Mouse (Mus musculus): Measurements from ENCODE around the gene Snupn. TPM values are rescaled to one million over a fixed set of nuclear protein-coding genes. Genes with fewer than 3 reads are reported as not detected.

The Snupn gene
- polyA plus RNA-seq, 1 experiment from 2014 or later: 7.9 TPM

DNA sequence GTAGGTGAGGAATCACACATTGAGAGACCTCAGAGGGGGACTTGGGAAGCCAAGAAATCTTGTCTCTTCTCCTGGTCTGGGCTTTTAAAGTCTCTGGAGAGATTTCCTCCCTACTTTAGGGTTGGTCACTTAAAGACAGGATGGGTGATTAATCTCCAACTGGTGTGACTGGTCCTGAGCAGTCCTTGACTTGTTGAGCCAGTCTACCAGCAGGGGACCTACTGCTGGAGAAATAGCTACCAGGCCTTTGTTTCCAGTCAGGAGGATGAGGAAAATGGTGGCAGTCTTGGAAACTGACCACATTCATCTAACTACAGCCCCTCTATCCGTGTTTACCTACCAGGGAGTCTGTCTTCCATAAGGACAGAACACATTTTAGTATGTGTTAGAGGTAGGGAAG is 61.7 kb downstream of the Snupn start:
- Histone ChIP-seq H3K36me3 (ENCODE audit: inconsistent target) (no peaks in the 10 kb centered on the region), H3K79me2 (ENCODE audit: inconsistent target) (peaks cover 24% of the 10 kb centered on the region; the same call in 1 of the 2 replicates), H3K27ac (no peak overlapping the region), H3K4me3 (ENCODE audit: inconsistent target) (no peak overlapping the region)
- 89% methylated on average over 1 of the region's 1 CpGs for WGBS (ENCODE audit: missing documents)

GRCm38 (mm10) chr9:57012895-57013294 is 62.2 kb downstream of the Snupn start:
- H3K36me3 ChIP-seq (ENCODE audit: inconsistent target): no peaks in the 10 kb centered on the region
- 92% methylated on average over 4 of the region's 4 CpGs for WGBS (ENCODE audit: missing documents)
- H3K79me2 ChIP-seq (ENCODE audit: inconsistent target): peaks cover 22% of the 10 kb centered on the region; the same call in 1 of the 2 replicates
- H3K27ac ChIP-seq: no peak overlapping the region
- no peak overlapping the region for H3K4me3 ChIP-seq (ENCODE audit: inconsistent target)

- peaks cover 17% of the 10 kb centered on the region; the same call in 1 of the 2 replicates for H3K79me2 ChIP-seq (ENCODE audit: inconsistent target)
- 100% methylated on average over 1 of the region's 1 CpGs for WGBS (ENCODE audit: missing documents)
Observed at GRCm38 (mm10) chr9:57013756-57014155, 63.1 kb downstream of the Snupn start.

GRCm38 (mm10) chr9:57014766-57015165 is 64.1 kb downstream of the Snupn start:
- Histone ChIP-seq H3K36me3 (ENCODE audit: inconsistent target) (no peaks in the 10 kb centered on the region), H3K27ac (no peak overlapping the region), H3K79me2 (ENCODE audit: inconsistent target) (peaks cover 7% of the 10 kb centered on the region; the same call in 1 of the 2 replicates), H3K4me3 (ENCODE audit: inconsistent target) (no peak overlapping the region)
- 100% methylated on average over 1 of the region's 1 CpGs for WGBS (ENCODE audit: missing documents)

More at GRCm38 (mm10) chr9:57013756-57014155, 63.1 kb downstream of the Snupn start:
- Histone ChIP-seq H3K36me3 (ENCODE audit: inconsistent target) (no peaks in the 10 kb centered on the region), H3K27ac (no peak overlapping the region), H3K4me3 (ENCODE audit: inconsistent target) (no peak overlapping the region)

GRCm38 (mm10) chr9:57017631-57018030 is 67.0 kb downstream of the Snupn start:
- Histone ChIP-seq H3K4me3 (ENCODE audit: inconsistent target) (no peak overlapping the region), H3K27ac (no peak overlapping the region), H3K79me2 (ENCODE audit: inconsistent target) (peaks cover 6% of the 10 kb centered on the region; the same call in 1 of the 2 replicates), H3K36me3 (ENCODE audit: inconsistent target) (peaks cover 10% of the 10 kb centered on the region; the same call in 1 of the 2 replicates)
- 70% methylated on average over 1 of the region's 1 CpGs for WGBS (ENCODE audit: missing documents)

DNA sequence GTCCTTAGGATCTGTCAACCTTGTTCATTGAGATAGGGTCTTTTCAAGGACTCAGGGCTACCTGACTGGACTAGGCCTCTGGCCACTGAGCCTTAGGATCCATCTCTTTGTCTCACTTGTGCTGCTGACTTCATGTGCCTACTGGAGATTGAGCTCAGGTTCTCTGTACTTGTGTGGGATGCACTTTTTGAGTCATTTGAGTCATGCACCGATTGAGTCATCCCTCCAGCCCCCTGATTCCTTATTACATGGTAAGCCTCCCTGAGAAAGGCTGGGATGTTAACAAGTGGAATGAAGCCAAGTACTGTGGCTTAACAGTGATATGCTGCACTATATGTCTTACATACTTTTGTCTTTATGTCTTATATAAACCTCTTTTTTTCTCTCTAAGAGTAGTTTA is 81.1 kb downstream of the Snupn start:
- Histone ChIP-seq H3K36me3 (ENCODE audit: inconsistent target) (peaks cover 7% of the 10 kb centered on the region; the same call in 1 of the 2 replicates), H3K79me2 (ENCODE audit: inconsistent target) (no peaks in the 10 kb centered on the region), H3K27ac (no peak overlapping the region), H3K4me3 (ENCODE audit: inconsistent target) (no peak overlapping the region)
- WGBS (ENCODE audit: missing documents): 83% methylated on average over 1 of the region's 1 CpGs

Other genes starting within 250 kb of the Snupn start
- gene Lingo1, start 154.4 kb upstream of the Snupn start, polyA plus RNA-seq (2018): not detected in 3 replicates
- gene Odf3l1, start 86.2 kb upstream of the Snupn start, polyA plus RNA-seq (2018): not detected in 3 replicates
- gene Cspg4, start 85.8 kb upstream of the Snupn start, polyA plus RNA-seq (2018): 0.14 TPM in 1 of 3 replicates, not detected in the others
- gene Snx33, start 22.5 kb upstream of the Snupn start, polyA plus RNA-seq (2018): 6.7 to 10.5 TPM (median 9.2 TPM) in 3 replicates
- gene Imp3, start 13.4 kb upstream of the Snupn start, polyA plus RNA-seq (2018): 8.7 to 43.8 TPM (median 38.4 TPM) in 3 replicates
- 12.0 to 23.0 TPM (median 12.3 TPM) in 3 replicates for gene Ptpn9, start 44.0 kb downstream of the Snupn start, polyA plus RNA-seq (2018)
- 23.9 to 29.7 TPM (median 29.7 TPM) in 3 replicates for gene Sin3a, start 121.2 kb downstream of the Snupn start, polyA plus RNA-seq (2018)
- 26.9 to 46.4 TPM (median 35.9 TPM) in 3 replicates for gene Man2c1, start 179.8 kb downstream of the Snupn start, polyA plus RNA-seq (2018)
- gene Neil1, start 197.4 kb downstream of the Snupn start, polyA plus RNA-seq (2018): 3.3 to 8.3 TPM (median 5.6 TPM) in 3 replicates
- gene Commd4, start 207.5 kb downstream of the Snupn start, polyA plus RNA-seq (2018): 45.0 to 80.9 TPM (median 72.1 TPM) in 3 replicates

Measured in macrophage (primary cell).